Mouse (Mus musculus) adrenal gland, adult 2 months (tissue): ENCODE measurements around the gene Atp6v1e2. TPM values are rescaled to one million over a fixed set of nuclear protein-coding genes. Genes with fewer than 3 reads are reported as not detected.

ENCODE experiments used
- DNase-seq: peaks from one replicate; pipeline ENCODE4 v3.0.0; 2021
- long read RNA-seq: library from polyadenylated mRNA; stranded (forward); transcript quantifications from one replicate; pipeline ENCODE4 v2.0.0, GENCODE M21; 2021
- polyA plus RNA-seq: library from polyadenylated mRNA; depleted of rRNA; stranded (reverse); fragments of >200 nt; gene quantifications from 2 replicates; pipeline ENCODE4 v1.2.3, GENCODE M21; 2012; rRNA removed
- total RNA-seq, 2 experiments: library from RNA; stranded (reverse); gene quantifications; 2 replicates each; pipeline ENCODE4 v1.2.3; 2021

Gene Atp6v1e2
- total RNA-seq: not detected
- not detected in 2 replicates for polyA plus RNA-seq
- long read RNA-seq: 0 reads

DNA sequence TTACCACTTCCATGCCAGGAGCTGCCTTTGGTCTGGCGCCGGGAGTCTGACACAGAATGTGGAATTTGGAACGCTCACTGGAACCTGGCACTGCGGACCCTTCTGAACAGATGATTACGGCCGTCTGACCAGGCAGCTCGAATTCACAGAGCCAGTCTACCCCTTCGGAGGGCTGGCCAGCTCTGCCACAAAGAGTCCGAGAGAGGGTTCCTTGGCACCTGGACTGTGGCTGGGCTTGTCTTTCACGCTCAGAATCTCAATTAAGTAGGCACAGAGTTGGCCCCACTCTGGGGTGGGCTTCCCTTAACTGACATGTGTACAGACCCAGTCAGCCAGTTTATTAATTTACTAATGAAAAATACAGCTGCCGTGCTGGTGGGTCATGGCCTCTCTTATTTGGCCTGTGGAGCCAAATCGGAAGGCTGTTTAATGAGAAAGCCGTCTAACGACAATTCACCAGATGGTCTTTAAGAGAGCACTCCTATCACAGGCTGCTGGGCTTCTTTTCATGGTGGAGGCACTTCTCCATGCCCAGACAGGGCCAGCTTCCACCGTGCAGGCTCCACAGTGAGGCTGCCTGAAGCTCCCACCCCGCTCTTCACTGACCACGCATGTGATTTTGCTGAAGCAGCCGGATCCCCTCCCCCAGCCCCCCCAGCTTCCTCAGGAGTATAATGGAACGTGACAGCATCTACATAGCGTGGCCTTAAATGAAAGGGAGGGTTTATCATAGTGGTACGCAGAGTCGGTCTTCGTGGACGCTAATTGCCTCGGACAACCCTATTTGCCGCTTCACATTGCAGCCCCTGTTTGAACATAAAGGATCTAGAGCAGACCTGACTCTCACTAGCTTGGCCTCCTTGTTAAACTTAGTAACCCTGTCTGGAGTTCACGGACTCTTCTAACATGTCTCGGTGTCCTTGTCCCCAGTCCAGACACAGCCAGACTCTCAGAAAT is at the start of gene Atp6v1e2:
Atp6v1e2 (minus strand) TSS at position 58 of the 957 bp plus-strand sequence.
- DNase-seq: no peak

DNA sequence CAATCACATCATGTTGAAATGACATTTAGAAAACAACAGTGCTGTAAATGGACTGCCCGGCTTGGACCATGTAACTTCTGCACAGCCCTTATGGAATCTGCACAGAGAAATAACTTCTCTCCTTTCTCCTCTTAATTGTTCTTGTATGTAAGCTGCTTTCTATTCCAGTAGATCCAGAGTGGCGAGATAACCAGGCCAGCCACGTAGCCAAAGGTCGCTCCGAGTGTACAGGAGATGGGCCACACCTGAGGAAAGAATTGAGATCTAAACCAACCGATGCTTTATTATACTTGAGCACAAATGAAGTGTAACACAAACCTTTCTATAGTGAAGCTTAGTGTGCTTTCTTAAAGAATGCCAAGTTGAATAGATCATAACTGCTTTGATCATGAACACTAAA is 49.6 kb upstream of the Atp6v1e2 start:
- no peak for DNase-seq

DNA sequence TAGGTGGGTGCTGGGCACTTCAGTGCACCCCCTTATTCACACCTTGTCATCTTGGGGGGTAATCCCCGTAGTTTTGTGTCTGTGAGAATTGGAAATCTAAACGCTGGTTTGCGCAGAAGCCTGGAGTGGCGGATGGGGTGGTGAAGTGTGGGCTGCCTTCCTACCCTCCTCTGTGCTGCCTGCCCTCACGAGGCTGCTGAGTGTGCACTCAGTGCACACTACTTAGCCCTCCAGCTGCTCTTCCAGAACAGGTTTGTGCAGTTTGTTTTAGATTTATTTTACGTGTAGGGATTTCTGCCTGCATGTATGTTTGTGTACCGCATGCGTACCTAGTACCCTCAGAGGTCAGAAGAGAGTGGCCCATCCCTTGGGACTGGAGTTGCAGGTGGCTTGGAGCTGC is 43.6 kb upstream of the Atp6v1e2 start:
- no peak for DNase-seq

DNA sequence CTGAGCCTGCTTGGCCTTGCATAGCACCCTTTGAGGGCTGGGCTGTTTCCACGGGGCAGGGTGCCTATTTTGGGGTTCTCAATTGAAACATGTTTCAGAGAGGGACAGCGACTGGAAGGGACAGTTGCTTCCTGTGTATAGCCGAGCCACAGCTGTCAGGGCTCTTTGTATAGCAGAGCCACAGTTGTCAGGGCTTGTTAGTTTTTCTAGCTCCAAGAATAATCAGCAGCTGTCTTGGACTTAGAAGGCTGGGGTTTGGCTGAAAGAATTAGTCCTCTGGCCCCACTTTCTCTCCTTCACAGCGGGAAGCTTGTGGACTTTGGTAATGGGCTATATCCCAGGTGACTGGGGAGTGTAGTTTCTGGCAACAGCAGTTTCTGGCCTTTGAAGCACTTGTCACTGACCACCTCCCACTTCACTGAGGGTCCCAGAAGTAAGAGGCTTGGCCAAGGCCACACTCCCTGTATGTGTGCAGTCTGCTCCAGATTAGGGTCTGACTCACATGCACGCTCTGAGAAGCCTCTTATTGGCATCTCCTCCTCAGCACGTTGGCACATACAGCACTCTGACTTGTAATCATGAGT is 41.0 kb upstream of the Atp6v1e2 start:
- peak; percentile 53 for DNase-seq

DNA sequence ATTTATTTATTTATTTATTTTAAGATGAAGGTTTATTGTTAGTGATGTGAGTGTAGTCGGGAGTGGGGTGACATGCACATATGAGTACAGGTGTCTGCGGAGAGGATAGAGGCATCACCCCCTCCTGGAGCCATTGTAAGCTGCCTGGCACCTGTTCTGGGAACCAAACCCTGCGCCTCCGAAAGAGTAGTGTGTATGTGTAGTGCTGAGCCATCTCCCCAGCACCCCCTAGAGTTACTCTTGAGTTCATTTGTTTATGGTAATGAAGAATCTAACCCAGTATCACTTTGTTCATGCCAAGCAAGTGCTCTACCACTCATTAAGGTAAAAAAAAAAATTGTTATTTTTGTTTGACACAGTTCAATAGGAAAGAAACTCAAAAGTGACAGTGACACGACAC is 40.5 kb upstream of the Atp6v1e2 start:
- no peak for DNase-seq

DNA sequence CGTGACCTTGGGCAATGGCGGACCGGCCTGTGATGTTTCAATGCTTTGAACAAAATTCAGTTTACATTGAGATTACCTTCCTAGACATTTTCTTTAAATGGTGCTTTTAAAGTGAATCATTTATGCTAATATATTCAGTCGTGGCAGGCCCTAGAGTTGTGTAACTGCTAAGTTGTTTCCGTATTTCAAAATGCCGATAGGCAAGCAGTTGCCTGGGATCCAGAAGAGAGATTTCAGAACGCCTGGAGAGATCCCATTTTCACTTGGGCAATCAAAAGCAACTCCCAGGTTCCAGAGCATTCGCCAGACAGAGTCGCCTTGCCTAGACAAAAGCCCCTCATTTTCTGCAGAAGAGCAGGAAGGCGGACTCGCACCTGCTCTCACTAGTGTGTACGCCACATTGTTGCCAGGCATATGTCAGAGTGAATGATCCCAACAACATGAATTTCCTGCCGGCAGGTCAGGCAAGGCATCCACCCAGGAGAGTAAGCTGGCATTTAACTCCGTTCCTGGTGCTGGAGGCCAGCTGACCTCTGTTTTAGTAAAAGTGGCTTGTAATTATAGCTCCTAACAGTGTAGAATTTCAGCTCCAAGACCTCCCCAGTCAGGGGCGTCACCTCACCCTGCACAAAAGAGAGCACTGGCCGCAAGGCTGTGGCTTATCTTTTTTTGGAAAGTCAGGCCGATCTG is 38.9 kb upstream of the Atp6v1e2 start:
- DNase-seq: no peak

DNA sequence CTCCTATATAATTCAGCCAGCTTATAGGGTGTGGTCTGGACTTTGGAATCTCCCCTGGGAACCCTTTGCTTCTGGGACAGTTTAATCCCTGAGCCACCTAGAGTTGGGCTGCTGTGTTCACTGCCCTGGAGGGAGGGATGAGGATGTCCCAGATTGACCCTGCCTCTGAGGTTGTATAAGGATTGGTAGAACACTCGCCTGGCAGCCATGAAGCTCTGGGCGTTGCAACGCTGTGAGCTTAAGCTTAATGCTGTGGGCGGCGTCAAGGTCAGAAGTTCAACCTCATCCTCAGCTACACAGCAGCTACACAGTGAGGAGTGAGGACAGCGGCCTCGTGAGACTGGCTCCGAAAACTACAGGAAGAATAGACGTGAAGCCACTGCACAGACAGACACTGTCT is 34.8 kb upstream of the Atp6v1e2 start:
- DNase-seq: no peak

DNA sequence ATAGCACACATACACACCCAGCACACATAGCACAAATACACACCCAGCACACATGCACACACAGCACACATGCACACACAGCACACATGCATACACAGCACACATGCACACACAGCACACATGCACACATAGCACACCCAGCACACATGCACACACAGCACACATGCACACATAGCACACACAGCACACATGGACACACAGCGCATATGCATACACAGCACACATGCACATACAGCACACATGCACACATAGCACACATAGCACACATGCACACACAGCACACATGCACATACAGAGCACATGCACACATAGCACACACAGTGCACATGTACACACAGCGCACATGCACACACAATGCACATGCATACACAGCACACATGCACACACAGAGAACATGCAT is 34.0 kb upstream of the Atp6v1e2 start:
- DNase-seq: no peak

DNA sequence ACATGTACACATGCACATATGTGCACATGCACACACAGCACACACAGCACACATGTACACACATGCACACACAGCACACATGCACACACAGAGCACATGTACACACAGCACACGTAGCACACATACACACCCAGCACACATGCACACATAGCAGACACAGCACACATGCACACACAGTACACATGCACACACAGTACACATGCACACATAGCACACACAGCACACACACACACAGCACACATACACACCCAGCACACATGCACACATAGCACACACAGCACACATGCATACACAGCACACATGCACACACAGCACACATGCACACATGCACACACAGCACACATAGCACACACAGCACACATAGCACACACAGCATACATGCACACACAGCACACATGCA is 33.5 kb upstream of the Atp6v1e2 start:
- no peak for DNase-seq

DNA sequence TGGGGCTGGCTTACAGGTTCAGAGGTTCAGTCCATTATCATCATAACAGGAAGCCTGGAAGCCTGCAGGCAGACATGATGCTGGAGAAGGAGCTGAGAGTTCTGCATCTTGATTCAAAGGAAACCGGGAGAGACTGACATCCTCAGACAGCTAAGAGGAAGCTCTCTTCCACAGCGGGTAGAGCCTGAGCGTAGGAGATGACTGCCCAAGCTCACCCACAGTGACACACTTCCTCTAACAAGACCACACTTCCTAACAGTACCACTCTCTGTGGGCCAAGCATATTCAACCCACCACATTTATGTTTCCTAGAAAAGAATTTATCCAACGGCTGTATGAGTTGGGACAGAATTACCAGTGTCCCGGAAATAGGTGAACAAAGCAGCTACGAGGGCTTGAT is 30.8 kb upstream of the Atp6v1e2 start:
- DNase-seq: no peak

DNA sequence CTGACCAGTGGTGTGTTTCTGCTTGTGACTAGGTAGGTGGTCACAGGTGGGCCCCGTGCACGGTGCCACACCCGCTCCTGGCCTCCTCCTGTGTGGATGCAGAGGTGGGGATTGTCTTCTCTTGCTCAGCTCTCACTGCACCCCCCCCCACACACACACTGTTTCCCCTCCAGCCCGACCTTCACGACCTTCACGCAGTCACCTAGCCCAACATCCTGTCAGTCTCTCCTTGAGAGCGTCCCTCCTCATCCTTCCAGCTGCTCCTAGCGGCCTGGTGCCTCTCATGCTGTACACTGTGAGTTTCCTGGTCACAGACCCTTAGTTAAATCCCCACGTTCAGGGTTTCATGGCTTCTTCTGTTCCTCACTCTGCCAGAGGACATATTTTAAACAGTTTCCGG is 28.7 kb upstream of the Atp6v1e2 start:
- no peak for DNase-seq

DNA sequence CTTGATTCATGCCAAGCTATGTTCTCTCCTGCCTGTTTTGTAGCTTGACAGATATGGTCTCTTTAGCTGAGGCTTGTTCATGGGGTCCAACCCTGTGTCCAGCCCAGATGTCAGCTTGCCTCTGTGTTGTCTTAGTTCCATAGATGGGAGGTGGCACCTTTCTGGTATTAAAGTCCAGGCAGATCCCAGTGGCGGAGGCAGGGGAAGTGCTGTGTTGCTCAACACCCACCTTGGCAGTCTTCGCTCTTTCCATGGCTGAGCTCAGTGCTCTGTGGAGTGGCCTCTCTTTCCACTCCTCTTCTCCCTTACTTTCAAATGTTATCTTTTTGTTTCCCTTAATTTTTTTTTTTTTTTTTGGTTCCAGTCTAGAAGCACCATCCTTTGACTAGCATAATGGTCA is 25.4 kb upstream of the Atp6v1e2 start:
- no peak for DNase-seq

DNA sequence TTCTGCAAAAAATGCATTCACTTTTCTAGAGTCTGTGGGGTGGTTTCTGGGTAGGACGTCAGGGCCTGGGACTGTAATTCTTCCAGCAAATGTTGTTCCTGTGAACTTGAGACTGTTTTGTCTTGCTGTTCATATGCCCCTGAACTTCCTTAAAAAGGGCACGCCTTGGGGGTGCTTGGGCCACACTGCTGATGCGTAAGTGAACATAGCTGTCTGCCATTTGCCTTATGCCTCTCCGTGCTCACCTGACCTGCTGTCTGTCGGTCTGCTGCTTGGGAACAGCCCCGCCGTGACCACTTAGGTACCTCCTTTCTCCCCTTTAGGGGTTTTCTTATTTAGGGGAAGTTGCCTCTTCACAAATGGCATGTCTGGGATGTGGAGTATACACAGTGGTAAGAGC is 24.2 kb upstream of the Atp6v1e2 start:
- DNase-seq: no peak

DNA sequence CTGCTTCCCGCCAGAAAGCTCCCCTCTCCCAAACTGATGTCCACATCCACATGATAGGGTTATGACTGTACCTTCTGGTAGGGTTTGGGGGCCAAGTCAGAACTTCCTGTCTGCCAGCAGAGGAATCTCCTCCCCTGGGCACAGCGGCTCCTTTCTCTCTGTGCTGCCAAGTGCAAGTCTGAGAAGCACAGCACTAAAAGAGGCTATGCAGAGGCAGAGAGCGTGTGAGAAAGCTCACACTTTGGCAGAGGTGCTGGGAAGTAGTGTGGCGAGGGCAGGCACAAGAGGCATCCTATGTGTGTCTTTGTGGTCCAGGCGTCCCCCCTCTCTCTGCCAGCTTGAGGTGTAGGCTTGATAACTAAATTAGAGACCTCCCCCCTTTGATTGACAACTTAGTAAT is 23.3 kb upstream of the Atp6v1e2 start:
- no peak for DNase-seq

DNA sequence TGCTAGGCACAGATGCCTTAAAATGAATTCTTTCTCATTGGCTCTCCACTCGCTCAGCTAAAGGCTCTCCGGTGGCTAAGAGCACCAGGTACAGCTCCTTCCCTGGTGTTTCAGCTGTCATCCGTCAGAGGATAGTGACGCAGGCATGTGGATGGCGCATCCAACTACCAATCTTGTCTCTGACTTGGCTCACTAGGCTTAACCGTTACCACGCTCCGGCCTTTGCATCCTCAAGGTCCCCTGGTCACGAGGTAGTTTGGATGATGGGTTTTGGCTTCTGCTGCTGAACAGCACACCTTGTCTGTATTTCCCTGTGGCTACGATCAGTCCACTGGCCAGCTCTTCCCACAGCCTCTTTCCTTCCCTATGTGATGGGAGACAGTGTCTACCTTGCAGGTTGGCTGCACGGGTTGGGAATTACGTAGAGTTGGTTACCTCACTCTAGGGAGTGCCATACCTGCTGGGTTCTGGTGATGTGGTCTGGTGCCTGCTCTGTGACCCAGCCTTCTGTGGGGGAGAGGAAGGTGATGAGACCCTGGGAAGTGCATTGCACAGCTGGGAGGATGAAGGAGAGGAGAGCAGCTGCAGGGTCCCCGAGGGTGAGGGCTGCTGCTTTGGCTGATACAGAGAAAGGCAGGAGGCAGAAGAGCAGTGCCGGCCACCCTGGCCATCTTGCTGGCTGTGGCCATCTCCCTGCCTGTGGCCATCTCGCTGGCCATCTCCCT is 22.5 kb upstream of the Atp6v1e2 start:
- no peak for DNase-seq

DNA sequence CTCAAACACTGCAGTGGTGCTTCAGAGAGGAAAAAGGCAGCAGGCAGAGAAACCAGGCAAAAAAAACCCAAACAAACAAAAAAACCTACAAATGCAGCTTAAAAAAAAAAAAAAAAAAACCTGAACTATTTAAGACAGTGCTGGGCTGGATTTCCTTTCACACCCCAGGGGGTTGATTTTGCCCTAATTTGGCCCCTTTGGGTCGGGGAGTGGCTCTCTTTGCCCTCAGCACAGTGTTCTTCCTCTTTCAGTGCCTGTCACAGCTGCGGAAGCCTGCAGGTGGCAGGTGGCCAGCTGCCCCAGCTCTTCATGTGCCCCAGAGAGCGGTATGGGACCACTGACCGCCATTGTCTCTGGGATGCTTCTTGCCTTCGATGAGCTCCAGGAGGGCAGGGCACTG is 21.9 kb upstream of the Atp6v1e2 start:
- no peak for DNase-seq

DNA sequence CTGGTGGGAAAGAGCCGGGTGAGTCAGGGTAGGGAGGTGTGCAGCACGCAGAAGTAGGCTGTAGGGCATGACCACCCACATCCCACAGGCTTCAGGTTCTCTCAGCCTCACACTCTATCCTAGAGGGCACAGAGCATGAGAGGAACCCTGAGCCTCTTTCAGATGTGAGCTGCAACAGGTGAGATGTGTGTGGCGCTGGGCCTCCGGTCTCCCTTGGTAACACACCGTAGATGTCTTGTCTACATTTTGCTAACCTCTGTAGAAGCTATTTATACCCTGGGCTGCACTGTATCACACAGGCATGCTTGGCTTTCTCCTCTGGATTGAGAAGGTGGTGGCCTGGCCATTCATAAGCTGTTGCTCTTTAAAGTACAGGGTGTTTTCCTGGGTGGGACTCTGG is 20.9 kb upstream of the Atp6v1e2 start:
- DNase-seq: no peak

DNA sequence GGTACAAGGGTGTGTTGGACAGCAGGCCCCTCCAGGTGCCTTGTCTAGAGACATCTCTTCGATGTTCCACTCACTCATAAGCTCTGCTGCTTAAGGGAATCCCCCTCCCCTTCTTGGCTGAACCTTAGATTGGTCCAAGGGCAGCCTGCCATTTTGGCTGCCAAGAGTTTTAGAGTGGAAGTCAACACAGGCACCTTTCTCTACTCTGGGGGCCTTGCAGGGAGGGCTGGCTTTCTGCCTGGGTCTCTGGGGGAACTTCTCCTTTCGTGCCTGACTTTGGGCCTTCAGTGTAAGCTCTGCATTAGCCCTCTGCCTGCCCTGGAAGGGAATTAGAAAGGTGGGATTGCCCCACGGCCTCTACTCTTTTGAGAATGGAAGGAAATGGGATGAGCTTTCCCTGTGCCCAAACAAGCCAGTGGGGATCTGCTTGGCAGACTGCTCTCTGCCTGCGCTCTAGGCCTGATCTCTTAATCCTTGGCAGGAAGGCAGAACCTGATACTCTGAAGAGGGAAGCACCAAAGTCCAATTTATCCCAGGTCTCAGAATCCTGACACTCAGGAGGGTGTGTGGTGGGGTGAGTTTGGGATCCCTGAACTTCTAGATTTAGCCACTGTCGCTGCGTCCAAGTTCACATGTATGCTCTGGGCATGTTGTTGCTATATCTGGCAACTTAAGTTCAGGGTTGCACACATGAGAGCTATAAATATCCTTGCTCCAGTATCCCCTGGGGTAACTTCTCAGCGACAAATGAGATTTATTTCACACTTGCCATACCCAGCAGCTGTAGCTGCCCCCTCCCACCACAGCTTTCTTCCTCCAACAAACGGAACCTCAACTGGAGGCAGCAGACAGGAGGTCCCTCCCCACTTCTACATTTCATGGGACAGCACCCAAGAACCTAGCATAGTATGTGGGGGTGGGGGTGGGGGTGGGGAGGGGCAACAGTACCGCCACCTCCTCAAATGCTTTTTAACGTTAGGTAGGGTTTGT is 20.1 kb upstream of the Atp6v1e2 start:
- no peak for DNase-seq

DNA sequence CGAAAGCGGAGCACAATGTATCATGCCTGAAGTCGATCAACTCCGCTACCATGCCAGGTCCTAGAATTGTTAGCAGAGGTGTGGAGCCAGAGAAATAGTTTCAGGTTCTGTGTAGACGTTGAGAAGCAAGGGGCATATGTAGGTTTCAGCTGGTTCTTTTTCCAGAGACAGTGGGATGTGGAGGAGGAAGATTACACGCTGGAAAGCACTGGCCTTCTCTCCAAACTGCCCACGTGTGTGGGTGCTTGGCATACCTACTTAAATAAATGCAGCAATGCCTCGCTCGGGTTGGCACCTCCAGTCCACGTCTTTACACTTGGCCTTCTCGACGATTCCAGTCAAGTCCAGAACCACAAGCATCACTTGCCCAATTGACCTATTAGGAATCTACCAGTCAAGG is 19.4 kb upstream of the Atp6v1e2 start:
- DNase-seq: no peak

DNA sequence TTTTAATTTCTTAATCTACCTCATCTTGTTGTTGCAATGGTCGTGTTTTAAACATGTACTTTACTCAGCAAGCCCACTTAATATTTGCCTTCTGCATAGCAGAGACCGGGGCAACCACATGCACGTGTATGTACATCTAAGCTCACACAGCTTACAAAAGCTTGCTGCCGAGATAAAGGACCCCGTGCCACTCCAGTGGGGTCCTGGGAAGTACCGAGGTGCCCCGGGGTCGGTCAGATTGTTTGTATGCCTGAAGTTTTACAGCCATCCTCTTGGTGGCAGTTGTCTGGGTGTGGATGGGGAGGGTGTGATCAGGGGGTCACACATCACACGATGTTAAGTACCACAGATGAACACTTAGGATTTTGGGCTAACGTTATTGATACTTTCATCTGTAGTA is 18.3 kb upstream of the Atp6v1e2 start:
- no peak for DNase-seq

DNA sequence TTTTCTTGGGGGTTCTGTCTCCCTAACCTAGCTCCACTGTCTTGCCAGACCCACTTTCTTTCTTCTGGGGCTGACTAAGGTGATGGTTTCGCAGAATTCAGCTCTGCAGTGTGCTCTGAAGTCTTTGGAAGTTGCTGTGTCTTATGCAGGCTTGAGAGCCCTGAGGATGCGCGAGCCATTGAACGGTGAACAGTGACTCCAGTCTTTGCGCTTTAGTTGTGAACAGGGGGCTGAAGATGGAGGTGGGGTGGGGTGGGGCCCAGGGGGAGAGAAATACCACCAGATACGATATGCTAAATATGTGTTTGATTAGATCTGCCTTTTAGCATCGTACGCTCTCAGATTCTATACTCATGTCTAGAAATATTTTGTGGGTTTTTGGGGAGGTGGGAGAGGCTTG is 17.4 kb upstream of the Atp6v1e2 start:
- no peak for DNase-seq
